Mouse (Mus musculus) forebrain, embryonic 16.5 days (tissue): ENCODE data around the gene Fam3c. TPM values are rescaled to one million over a fixed set of nuclear protein-coding genes. Genes with fewer than 3 reads are reported as not detected.

ENCODE experiments used
- ATAC-seq: fragments of 200-750 bp; cut with Nextera tagmentation; 2 replicates; pipeline ENCODE4 v1.8.0; 2017; ENCODE audit warnings: mild to moderate bottlenecking, moderate library complexity
- H3K27ac ChIP-seq: fragments of 300-500 bp; sonication (generic); 2 replicates; pipeline ENCODE4 v1.5.1; 2014; ENCODE audit warnings: low read length, control low read depth
- H3K27me3 ChIP-seq: fragments of 300-500 bp; sonication (generic); replicated peaks from 2 replicates; pipeline ENCODE4 v1.6.1; 2014; ENCODE audit warnings: low read length; ENCODE audit not compliant: control insufficient read depth, insufficient read depth
- H3K36me3 ChIP-seq: fragments of 300-500 bp; sonication (generic); 2 replicates; pipeline ENCODE4 v1.6.1; 2014; ENCODE audit not compliant: control insufficient read depth, insufficient read depth
- H3K4me1 ChIP-seq: fragments of 300-500 bp; sonication (generic); replicated peaks from 2 replicates; pipeline ENCODE4 v1.6.1; 2014; ENCODE audit warnings: low read length; ENCODE audit not compliant: control insufficient read depth, insufficient read depth
- H3K4me2 ChIP-seq: fragments of 300-500 bp; sonication (generic); 2 replicates; pipeline ENCODE4 v1.6.1; 2014; ENCODE audit warnings: mild to moderate bottlenecking, low read length, control low read depth
- H3K4me3 ChIP-seq: fragments of 300-500 bp; sonication (generic); replicated peaks from 2 replicates; pipeline ENCODE4 v1.5.1; 2014; ENCODE audit warnings: mild to moderate bottlenecking, low read length, control low read depth
- H3K9ac ChIP-seq: fragments of 300-500 bp; sonication (generic); replicated peaks from 2 replicates; pipeline ENCODE4 v1.6.1; 2014; ENCODE audit warnings: low read depth, low read length, control low read depth
- H3K9me3 ChIP-seq: fragments of 300-500 bp; sonication (generic); 2 replicates; pipeline ENCODE4 v1.6.1; 2016; ENCODE audit warnings: low read length; ENCODE audit not compliant: control insufficient read depth
- WGBS: fragments of 180-500 bp; shearing (Covaris S2); extraction: QIAGEN DNeasy Blood & Tissue Kit; methylation state at CpG from one replicate; pipeline ENCODE4 v1.1.7; 2014; 5-methylcytosine and 5-hydroxymethylcytosine counted together
- polyA plus RNA-seq: library from polyadenylated mRNA; unstranded; fragments of >200 nt; fragmentation: Nextera tagmentation; extraction: Ambion mirVana; gene quantifications from 2 replicates; pipeline ENCODE4 v1.2.1, GENCODE M21; 2015

Gene Fam3c
- polyA plus RNA-seq, 1 experiment from 2014 or later, result 69.0 TPM

GRCm38 (mm10) chr6:22327091-22327490 lies 29.0 kb downstream of the Fam3c start:
- WGBS, result 55% methylated on average over 4 of the region's 4 CpGs
- H3K4me3 ChIP-seq, result no peak overlapping the region
- H3K4me2 ChIP-seq, result no peak overlapping the region
- H3K9me3 ChIP-seq, result no peaks in the 10 kb centered on the region
- no peak for ATAC-seq
- H3K27me3 ChIP-seq, result no peaks in the 10 kb centered on the region
- H3K36me3 ChIP-seq, result no peaks in the 10 kb centered on the region
- H3K9ac ChIP-seq, result no peak overlapping the region
- H3K4me1 ChIP-seq, result 0 out of 2 replicates have a peak, but pooled peaks cover 4% of the 10 kb centered on the region
- no peak overlapping the region for H3K27ac ChIP-seq

- no peak for ATAC-seq
- WGBS, result 83% methylated on average over 4 of the region's 4 CpGs
- Histone ChIP-seq H3K9ac (no peak overlapping the region), H3K9me3 (no peaks in the 10 kb centered on the region), H3K27me3 (no peaks in the 10 kb centered on the region), H3K27ac (no peak overlapping the region), H3K36me3 (no peaks in the 10 kb centered on the region), H3K4me1 (0 out of 2 replicates have a peak, but pooled peaks cover 4% of the 10 kb centered on the region), H3K4me3 (no peak overlapping the region), H3K4me2 (no peak overlapping the region)
Observed at GRCm38 (mm10) chr6:22326289-22326688, 29.8 kb downstream of the Fam3c start.

- Histone ChIP-seq H3K4me1 (0 out of 2 replicates have a peak, but pooled peaks cover 4% of the 10 kb centered on the region), H3K9ac (no peak overlapping the region), H3K4me3 (no peak overlapping the region), H3K9me3 (no peaks in the 10 kb centered on the region), H3K36me3 (no peaks in the 10 kb centered on the region), H3K27me3 (no peaks in the 10 kb centered on the region), H3K4me2 (no peak overlapping the region), H3K27ac (no peak overlapping the region)
- 54% methylated on average over 13 of the region's 13 CpGs for WGBS
- peak; percentile 70 for ATAC-seq
Observed at GRCm38 (mm10) chr6:22325364-22326072, 30.5 kb downstream of the Fam3c start.

- Histone ChIP-seq H3K9me3 (no peaks in the 10 kb centered on the region), H3K9ac (no peak overlapping the region), H3K27me3 (peaks cover 2% of the 10 kb centered on the region; the same call in 1 of the 2 replicates), H3K4me2 (no peak overlapping the region), H3K36me3 (no peaks in the 10 kb centered on the region), H3K27ac (no peak overlapping the region), H3K4me1 (no peaks in the 10 kb centered on the region), H3K4me3 (no peak overlapping the region)
- WGBS, result 65% methylated on average over 14 of the region's 14 CpGs
- no peak for ATAC-seq
Observed at GRCm38 (mm10) chr6:22298059-22298458, 58.0 kb downstream of the Fam3c start.

- no peak for ATAC-seq
- WGBS, result 80% methylated on average over 6 of the region's 6 CpGs
- Histone ChIP-seq H3K27me3 (peaks cover 3% of the 10 kb centered on the region), H3K36me3 (no peaks in the 10 kb centered on the region), H3K4me1 (no peaks in the 10 kb centered on the region), H3K9ac (no peak overlapping the region), H3K9me3 (no peaks in the 10 kb centered on the region), H3K4me3 (no peak overlapping the region), H3K4me2 (no peak overlapping the region), H3K27ac (no peak overlapping the region)
Observed at GRCm38 (mm10) chr6:22297028-22297427, 59.0 kb downstream of the Fam3c start.

GRCm38 (mm10) chr6:22293922-22294321 lies 62.1 kb downstream of the Fam3c start:
- H3K27ac ChIP-seq, result no peak overlapping the region
- no peak for ATAC-seq
- H3K9me3 ChIP-seq, result no peaks in the 10 kb centered on the region
- H3K9ac ChIP-seq, result no peak overlapping the region
- peaks cover 14% of the 10 kb centered on the region for H3K27me3 ChIP-seq
- no peaks in the 10 kb centered on the region for H3K36me3 ChIP-seq
- H3K4me2 ChIP-seq, result no peak overlapping the region
- H3K4me1 ChIP-seq, result peaks cover 9% of the 10 kb centered on the region
- WGBS, result 18% methylated on average over 3 of the region's 3 CpGs
- H3K4me3 ChIP-seq, result no peak overlapping the region

GRCm38 (mm10) chr6:22292056-22292455 lies 64.0 kb downstream of the Fam3c start:
- no peak for ATAC-seq
- H3K4me1 ChIP-seq, result peaks cover 22% of the 10 kb centered on the region
- no peak overlapping the region for H3K4me2 ChIP-seq
- H3K9me3 ChIP-seq, result no peaks in the 10 kb centered on the region
- WGBS, result 44% methylated on average over 4 of the region's 4 CpGs
- no peaks in the 10 kb centered on the region for H3K36me3 ChIP-seq
- H3K27me3 ChIP-seq, result peaks cover 14% of the 10 kb centered on the region
- H3K9ac ChIP-seq, result no peak overlapping the region
- no peak overlapping the region for H3K4me3 ChIP-seq
- H3K27ac ChIP-seq, result no peak overlapping the region

- no peak for ATAC-seq
- WGBS, result 81% methylated on average over 8 of the region's 8 CpGs
- Histone ChIP-seq H3K9ac (no peak overlapping the region), H3K9me3 (no peaks in the 10 kb centered on the region), H3K27me3 (peaks cover 14% of the 10 kb centered on the region), H3K4me2 (no peak overlapping the region), H3K4me1 (peaks cover 22% of the 10 kb centered on the region), H3K4me3 (no peak overlapping the region), H3K36me3 (no peaks in the 10 kb centered on the region), H3K27ac (no peak overlapping the region)
Observed at GRCm38 (mm10) chr6:22290790-22291189, 65.3 kb downstream of the Fam3c start.

- peaks cover 14% of the 10 kb centered on the region for H3K27me3 ChIP-seq
- no peak overlapping the region for H3K27ac ChIP-seq
- H3K9ac ChIP-seq, result no peak overlapping the region
- no peak for ATAC-seq
- H3K4me1 ChIP-seq, result peaks cover 22% of the 10 kb centered on the region
- H3K9me3 ChIP-seq, result no peaks in the 10 kb centered on the region
- H3K4me2 ChIP-seq, result peak overlapping the region; percentile 85
- no peaks in the 10 kb centered on the region for H3K36me3 ChIP-seq
- peak overlapping the region; percentile 48 for H3K4me3 ChIP-seq
- 2% methylated on average over 21 of the region's 21 CpGs for WGBS
Observed at GRCm38 (mm10) chr6:22289461-22290021, 66.5 kb downstream of the Fam3c start.
